In genomic region chr5:21113377-21113776, GRCm38 (mm10) we compare ENCODE assay signal across 25 mouse cellular contexts. TPM values are rescaled to one million over a fixed set of nuclear protein-coding genes. Genes with fewer than 3 reads are reported as not detected.
A peak's percentile ranks its signal among the peaks of the same experiment; 100 is the strongest.
DNase-seq lines count a peak whose midpoint lies in the region; ATAC-seq lines count a peak whose summit lies in the region.
"Had no signal": no experiment of that assay in that cellular context is flagged by ENCODE, and none has a peak within 500 bp of the region (broad histone marks: within the 10 kb centered on the region; RNA-seq: fewer than 3 reads in every experiment).

No protein-coding gene starts in this region.

- no peaks in the 10 kb centered on the region for H3K4me1 ChIP-seq in liver, embryonic 11.5 days (replicated peaks; ENCODE audit: control insufficient read depth, insufficient read depth, low read length)
- H3K4me1 ChIP-seq: forebrain, embryonic 10.5 days; forebrain, embryonic 13.5 days; heart, embryonic 13.5 days; hindbrain, embryonic 12.5 days; hindbrain, embryonic 15.5 days had no signal

- no peak overlapping the region for H3K4me2 ChIP-seq in liver, embryonic 11.5 days
- H3K4me2 ChIP-seq: forebrain, embryonic 13.5 days; heart, embryonic 13.5 days; hindbrain, embryonic 12.5 days; hindbrain, embryonic 15.5 days had no signal

- no peaks in the 10 kb centered on the region for H3K36me3 ChIP-seq in splenic B cell, adult 2 months (ENCODE audit: control insufficient read depth, insufficient read depth, low read length, poor library complexity, severe bottlenecking)
- no peaks in the 10 kb centered on the region for H3K36me3 ChIP-seq in liver, embryonic 11.5 days (ENCODE audit: control insufficient read depth, insufficient read depth, low read length)
- H3K36me3 ChIP-seq: forebrain, embryonic 10.5 days; G1E; heart, embryonic 13.5 days; hindbrain, embryonic 12.5 days; hindbrain, embryonic 15.5 days had no signal

- DNase-seq in heart, adult 11 months: peak; percentile 55
- DNase-seq in heart, adult 9 months (ENCODE audit: low spot score in 2 of 2): no peak
- peak; percentile 16 for DNase-seq in splenic B cell, adult 2 months (ENCODE audit: low read depth, low spot score)
- DNase-seq in gastrocnemius, postnatal 14 days: no peak
- DNase-seq in liver, embryonic 11.5 days (ENCODE audit: low spot score): no peak
- DNase-seq in spleen, postnatal 4 days (ENCODE audit: low spot score in 2 of 2): no peak
- DNase-seq: adrenal gland, adult 2 months; adrenal gland, postnatal 14 days; cerebellum, adult 11 months; cerebellum, adult 2 months; cerebellum, postnatal 10 days; cerebellum, postnatal 36 days; gastrocnemius, postnatal 10 days; heart, postnatal 14 days; heart, postnatal 4 days had no signal

- H3K9me3 ChIP-seq in liver, embryonic 11.5 days (ENCODE audit: control insufficient read depth, low read length): no peaks in the 10 kb centered on the region
- H3K9me3 ChIP-seq: forebrain, embryonic 10.5 days; forebrain, embryonic 13.5 days; G1E; heart, embryonic 13.5 days; hindbrain, embryonic 12.5 days; hindbrain, embryonic 15.5 days had no signal

- H3K27ac ChIP-seq in liver, embryonic 11.5 days (ENCODE audit: low read depth, low read length): no peak overlapping the region
- H3K27ac ChIP-seq: forebrain, embryonic 10.5 days; forebrain, embryonic 13.5 days; heart, embryonic 13.5 days; hindbrain, embryonic 12.5 days; hindbrain, embryonic 15.5 days had no signal

- 75% methylated on average over 2 of the region's 2 CpGs for WGBS in liver, embryonic 11.5 days

- H3K9ac ChIP-seq in liver, embryonic 11.5 days (ENCODE audit: low read depth, low read length): no peak overlapping the region
- H3K9ac ChIP-seq: forebrain, embryonic 13.5 days; heart, embryonic 13.5 days; hindbrain, embryonic 12.5 days; hindbrain, embryonic 15.5 days had no signal

- ATAC-seq in common myeloid progenitor, adult 5-6 weeks (replicated peaks; ENCODE audit: low read depth, poor library complexity, severe bottlenecking): peak; percentile 89
- peak; percentile 64; the same call in 1 of the 2 replicates for ATAC-seq in megakaryocyte, adult 5-6 weeks (ENCODE audit: poor library complexity, severe bottlenecking)
- ATAC-seq in liver, embryonic 11.5 days (replicated peaks; ENCODE audit: low FRiP score): no peak
- ATAC-seq: forebrain, embryonic 13.5 days; forebrain, embryonic 16.5 days; intestine, postnatal 0 days had no signal

- intact Hi-C loops in gastrocnemius, postnatal 14 days (cut with DNase I; ENCODE audit: low total_unique reads): loop anchor here (10.0 kb wide), 1 partner anchor 49 kb away; no protein-coding TSS in a partner anchor

- H3K27me3 ChIP-seq in splenic B cell, adult 2 months (ENCODE audit: control insufficient read depth, insufficient read depth, low read length, poor library complexity, severe bottlenecking): no peaks in the 10 kb centered on the region
- H3K27me3 ChIP-seq in liver, embryonic 11.5 days (replicated peaks; ENCODE audit: control insufficient read depth, insufficient read depth, low read length): no peaks in the 10 kb centered on the region
- H3K27me3 ChIP-seq: forebrain, embryonic 13.5 days; heart, embryonic 13.5 days; hindbrain, embryonic 12.5 days; hindbrain, embryonic 15.5 days had no signal

- no peak overlapping the region for H3K4me3 ChIP-seq in liver, embryonic 11.5 days (ENCODE audit: low read depth, low read length)
- H3K4me3 ChIP-seq: forebrain, embryonic 10.5 days; forebrain, embryonic 13.5 days; heart, embryonic 13.5 days; hindbrain, embryonic 12.5 days; hindbrain, embryonic 15.5 days had no signal

RNA-seq across cellular contexts. Expression of gene Ptpn12, which starts 57.7 kb away (rescaled TPM):
- total RNA-seq in common myeloid progenitor, adult 5-6 weeks (2017): 44.6 and 45.5 TPM in 2 replicates
- 86.4 and 89.9 TPM in 2 replicates for total RNA-seq in megakaryocyte, adult 5-6 weeks (2015)
- total RNA-seq in megakaryocyte, adult 5-6 weeks (2017): 35.2 and 48.5 TPM in 2 replicates
- total RNA-seq in gastrocnemius, postnatal 14 days (2021): 10 to 100 TPM; 19.6 to 21.2 TPM
- 19.0 and 23.3 TPM in 2 replicates for polyA plus RNA-seq in liver, embryonic 11.5 days (2014; fragmentation: Nextera tagmentation; extraction: Ambion mirVana)

Comparison
In these comparisons a context has a peak if more than half of its experiments do, and no peak if none do; other contexts are left out.
1. DNase-seq: peak in heart, adult 11 months (single experiment) and splenic B cell, adult 2 months (single experiment); none in heart, adult 9 months (0 of 2), gastrocnemius, postnatal 14 days (single experiment), liver, embryonic 11.5 days (single experiment) and spleen, postnatal 4 days (0 of 2).